Mouse (Mus musculus): Measurements from ENCODE around the gene Bag5. TPM values are rescaled to one million over a fixed set of nuclear protein-coding genes. Genes with fewer than 3 reads are reported as not detected.

The Bag5 gene
- polyA plus RNA-seq, 1 experiment from 2014 or later, result 67.9 TPM

Other genes with a start within 250 kb of the Bag5 start
- gene Gm266, start 227.4 kb downstream of the Bag5 start, polyA plus RNA-seq (2015; fragmentation: Nextera tagmentation; extraction: Ambion mirVana), result 1.7 and 2.0 TPM in 2 replicates
- 630 TPM in 2 replicates for gene Eif5, start 175.2 kb downstream of the Bag5 start, polyA plus RNA-seq (2015; fragmentation: Nextera tagmentation; extraction: Ambion mirVana)
- gene Mark3, start 138.7 kb downstream of the Bag5 start, polyA plus RNA-seq (2015; fragmentation: Nextera tagmentation; extraction: Ambion mirVana), result 50.6 and 50.9 TPM in 2 replicates
- 1,675 and 1,703 TPM in 2 replicates for gene Ckb, start 40.9 kb downstream of the Bag5 start, polyA plus RNA-seq (2015; fragmentation: Nextera tagmentation; extraction: Ambion mirVana)
- gene Trmt61a, start 35.2 kb downstream of the Bag5 start, polyA plus RNA-seq (2015; fragmentation: Nextera tagmentation; extraction: Ambion mirVana), result 8.6 and 9.3 TPM in 2 replicates
- gene Apopt1, start within 50 bp of the Bag5 start, polyA plus RNA-seq (2015; fragmentation: Nextera tagmentation; extraction: Ambion mirVana), result 55.1 and 62.1 TPM in 2 replicates
- gene Klc1, start 45.6 kb upstream of the Bag5 start, polyA plus RNA-seq (2015; fragmentation: Nextera tagmentation; extraction: Ambion mirVana), result 571 and 589 TPM in 2 replicates
- 3.1 and 3.6 TPM in 2 replicates for gene Xrcc3, start 100.6 kb upstream of the Bag5 start, polyA plus RNA-seq (2015; fragmentation: Nextera tagmentation; extraction: Ambion mirVana)
- 38.4 and 42.9 TPM in 2 replicates for gene Zfyve21, start 100.9 kb upstream of the Bag5 start, polyA plus RNA-seq (2015; fragmentation: Nextera tagmentation; extraction: Ambion mirVana)
- gene Ppp1r13b, start 194.9 kb upstream of the Bag5 start, polyA plus RNA-seq (2015; fragmentation: Nextera tagmentation; extraction: Ambion mirVana), result 23.0 and 25.5 TPM in 2 replicates